Mouse (Mus musculus) erythroblast, embryonic 14.5 days (primary cell): ENCODE results near the gene Nhp2.

Source experiments
- GATA1 ChIP-seq: IDR thresholded peaks from 2 replicates; pipeline ENCODE4 v1.6.1; 2012; ENCODE audit warnings: low read length, inconsistent platforms, mixed read lengths
- TAL1 ChIP-seq: IDR thresholded peaks from 3 replicates; pipeline ENCODE4 v1.6.1; 2012; ENCODE audit warnings: low read length, inconsistent platforms, mixed read lengths

- TF ChIP-seq GATA1 (no peak), TAL1 (no peak)
Observed at GRCm38 (mm10) chr11:51590002-51590401, 29.5 kb upstream of the Nhp2 start.
